Mouse (Mus musculus) liver, postnatal 0 days (tissue): ENCODE data around the gene Dsp.

ENCODE experiments used
- CTCF ChIP-seq: sonication (generic); IDR thresholded peaks from 2 replicates; pipeline ENCODE4 v1.5.1; 2016; ENCODE audit warnings: antibody characterized with exemption, low read depth
- EP300 ChIP-seq: IDR thresholded peaks from 2 replicates; pipeline ENCODE4 v1.6.1; 2016; ENCODE audit warnings: antibody characterized with exemption, low read depth, mild to moderate bottlenecking

DNA sequence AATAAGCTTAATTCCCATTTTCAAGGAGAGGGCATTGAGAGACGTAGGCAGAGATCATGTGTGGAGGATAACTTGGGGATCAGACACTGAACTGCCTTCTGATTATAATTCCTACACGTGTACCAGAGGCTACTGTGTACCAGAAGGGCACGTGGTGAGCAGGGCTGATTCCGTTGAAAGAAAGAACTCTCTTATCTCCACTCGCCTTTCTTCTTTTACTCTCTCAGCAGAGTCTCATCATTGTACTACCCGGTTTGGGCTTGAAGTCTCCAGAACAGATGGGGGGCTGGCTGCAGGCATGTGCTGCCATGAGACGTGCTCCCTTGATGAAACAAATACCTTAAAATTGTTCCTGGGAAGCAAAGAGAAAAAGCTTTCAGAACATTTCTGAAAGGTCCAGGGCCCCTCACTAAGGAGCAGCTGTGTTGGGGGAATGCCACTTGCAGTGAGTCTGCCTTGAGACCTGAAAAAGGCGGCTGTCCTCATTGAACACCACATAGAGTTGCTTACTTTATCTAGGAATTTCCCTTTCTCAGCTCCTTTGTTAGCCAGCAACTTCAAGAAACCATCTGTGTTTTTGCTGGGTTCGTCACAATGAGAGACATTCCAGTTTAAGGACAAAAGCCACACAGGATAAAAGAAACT lies 79.2 kb downstream of the Dsp start:
- TF ChIP-seq CTCF (no peak), EP300 (no peak)
